Mouse (Mus musculus) lung, postnatal 4 days (tissue): ENCODE results near the gene Ifnar2.

Experiments
- DNase-seq, 2 experiments: peaks; one replicate each; pipeline ENCODE4 v3.0.0; 2021

Gene Ifnar2

DNA sequence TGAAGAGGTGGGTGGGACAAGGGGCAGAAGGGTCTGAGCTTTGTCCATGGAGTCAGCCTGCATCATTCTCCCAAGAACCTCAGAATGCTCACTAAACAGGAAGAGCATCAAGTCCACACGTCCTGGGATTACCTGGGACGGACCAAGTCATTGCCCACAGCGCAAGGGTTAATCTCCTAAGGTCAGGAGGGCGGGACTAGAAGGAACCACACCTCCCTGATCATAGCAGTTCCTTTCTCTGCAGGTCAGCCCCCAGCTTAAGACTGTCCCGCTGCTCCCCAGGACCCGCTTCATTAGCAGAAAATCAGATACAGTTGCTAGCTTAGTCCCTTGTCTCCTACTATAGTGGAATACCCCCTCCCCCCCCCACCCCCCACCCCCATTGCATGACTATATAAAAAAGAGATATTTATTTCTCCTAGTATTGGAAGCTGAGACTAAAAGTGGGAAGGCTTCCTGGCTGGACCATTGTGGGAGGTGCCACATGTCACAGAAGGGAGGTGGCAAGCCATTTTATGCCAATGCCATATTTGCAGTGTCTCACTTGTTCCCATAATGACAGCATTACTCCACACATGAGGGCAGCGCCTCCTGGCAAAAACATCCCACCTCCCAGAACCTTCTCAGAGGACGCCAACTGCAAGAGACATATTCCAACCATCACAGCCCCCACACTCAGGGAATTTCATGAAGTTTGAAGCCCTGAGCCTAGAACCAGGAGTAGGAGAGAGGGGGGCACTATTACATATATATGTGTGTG, 23.2 kb downstream of the Ifnar2 start:
- no peak for DNase-seq

GRCm38 (mm10) chr16:91396844-91397537, 24.4 kb downstream of the Ifnar2 start:
- no peak for DNase-seq

- no peak for DNase-seq
Measured at GRCm38 (mm10) chr16:91398030-91398429, 25.4 kb downstream of the Ifnar2 start.

GRCm38 (mm10) chr16:91398944-91399343, 26.4 kb downstream of the Ifnar2 start:
- DNase-seq = no peak

DNA sequence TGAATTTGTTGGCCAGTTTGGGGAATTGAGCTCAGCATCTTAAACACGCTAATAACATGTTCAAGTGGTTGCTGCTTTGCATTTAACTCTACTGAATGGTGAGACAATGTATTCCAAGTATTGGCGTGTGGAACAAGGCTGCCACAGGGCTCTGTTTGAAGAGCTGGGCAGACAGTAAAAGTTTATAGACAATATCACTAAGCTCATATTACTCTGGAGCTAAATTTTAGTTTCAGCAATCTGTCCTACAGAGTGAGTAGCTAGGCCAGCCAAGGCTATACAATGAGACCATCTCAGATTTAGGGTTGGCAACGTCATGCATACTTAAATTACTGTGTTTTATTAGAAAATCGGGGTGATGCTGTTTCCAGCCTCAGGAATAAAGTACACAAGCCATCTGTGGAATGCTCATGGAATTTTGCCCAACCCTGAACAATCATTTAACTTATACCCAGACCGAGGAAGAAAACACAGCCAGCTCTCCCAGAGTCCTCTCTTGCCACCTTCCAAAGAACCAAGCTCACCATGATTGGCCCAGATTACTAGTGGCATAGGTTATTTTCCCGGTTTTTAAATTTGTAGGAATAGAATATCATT, 29.1 kb downstream of the Ifnar2 start:
- no peak for DNase-seq

DNA sequence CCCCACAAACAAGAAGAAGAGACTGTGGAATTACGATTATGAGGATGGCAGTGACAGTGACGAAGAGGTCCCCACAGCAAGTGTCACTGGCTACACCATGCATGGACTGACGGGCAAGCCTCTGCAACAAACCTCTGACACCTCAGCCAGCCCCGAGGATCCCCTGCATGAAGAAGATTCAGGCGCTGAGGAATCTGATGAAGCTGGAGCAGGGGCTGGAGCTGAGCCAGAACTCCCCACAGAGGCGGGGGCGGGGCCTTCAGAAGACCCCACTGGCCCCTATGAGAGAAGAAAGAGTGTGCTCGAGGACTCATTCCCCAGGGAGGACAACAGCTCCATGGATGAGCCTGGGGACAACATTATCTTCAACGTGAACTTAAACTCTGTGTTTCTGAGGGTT, 31.2 kb downstream of the Ifnar2 start:
- DNase-seq = no peak

DNA sequence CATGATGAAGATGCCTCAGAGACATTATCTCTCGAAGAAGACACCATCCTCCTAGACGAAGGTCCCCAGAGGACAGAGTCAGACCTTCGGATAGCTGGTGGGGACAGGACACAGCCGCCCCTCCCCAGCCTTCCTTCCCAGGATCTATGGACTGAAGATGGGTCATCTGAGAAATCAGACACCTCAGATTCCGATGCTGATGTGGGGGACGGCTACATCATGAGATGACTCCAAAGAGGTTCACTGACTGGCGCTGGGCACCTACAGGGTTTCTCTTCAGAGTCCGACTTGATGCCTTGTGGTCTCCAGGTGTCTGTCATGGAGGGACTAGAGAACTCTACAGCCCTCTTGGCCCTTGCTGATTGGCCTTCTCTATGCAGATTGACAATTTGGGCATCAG, 31.6 kb downstream of the Ifnar2 start:
- DNase-seq = no peak

DNA sequence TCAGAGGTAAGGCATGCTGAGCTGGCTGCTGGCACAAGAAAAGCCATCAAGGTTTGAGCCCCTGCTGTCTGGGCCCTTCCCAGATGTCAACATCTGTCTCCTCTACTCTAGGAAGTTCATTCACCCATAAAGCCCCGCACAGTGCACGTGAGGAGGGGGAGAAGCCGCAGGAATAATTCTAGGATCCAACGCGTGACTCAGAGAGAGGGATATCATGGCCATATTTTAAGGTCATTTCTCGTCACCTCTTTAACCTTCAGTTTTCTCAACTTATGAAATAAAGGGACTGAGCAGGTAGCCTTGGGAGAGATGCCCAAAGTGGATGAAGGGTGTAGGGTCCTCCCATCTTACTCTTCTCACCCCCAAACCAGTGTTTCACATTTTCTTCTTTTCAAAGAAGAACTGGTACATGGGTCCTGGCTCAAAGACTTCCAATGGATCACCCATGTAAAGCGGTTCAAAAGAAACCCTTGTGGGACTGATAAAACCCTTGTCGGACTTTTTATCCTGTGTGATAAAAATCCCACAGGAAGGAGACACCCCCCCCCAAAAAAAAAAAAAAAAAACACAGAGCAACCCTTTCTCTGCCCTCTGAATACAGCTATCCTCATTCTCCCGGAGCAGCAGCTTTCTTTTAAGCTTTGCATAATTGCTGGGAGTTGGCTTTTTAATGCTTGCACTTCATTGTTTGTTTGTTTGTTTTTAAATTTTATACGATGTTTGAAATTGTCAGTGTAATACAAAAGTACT, 32.4 kb downstream of the Ifnar2 start:
- DNase-seq = no peak

GRCm38 (mm10) chr16:91405640-91406584, 33.3 kb downstream of the Ifnar2 start, which contains the start of gene Il10rb:
Gene Il10rb, plus strand, starts transcription at chr16:91406164.
- peak; percentile 87 to 92 for DNase-seq

- DNase-seq = peak; percentile 51 to 56
Measured at GRCm38 (mm10) chr16:91406585-91407220, 34.1 kb downstream of the Ifnar2 start.

GRCm38 (mm10) chr16:91413102-91413844, 40.7 kb downstream of the Ifnar2 start:
- no peak for DNase-seq

DNA sequence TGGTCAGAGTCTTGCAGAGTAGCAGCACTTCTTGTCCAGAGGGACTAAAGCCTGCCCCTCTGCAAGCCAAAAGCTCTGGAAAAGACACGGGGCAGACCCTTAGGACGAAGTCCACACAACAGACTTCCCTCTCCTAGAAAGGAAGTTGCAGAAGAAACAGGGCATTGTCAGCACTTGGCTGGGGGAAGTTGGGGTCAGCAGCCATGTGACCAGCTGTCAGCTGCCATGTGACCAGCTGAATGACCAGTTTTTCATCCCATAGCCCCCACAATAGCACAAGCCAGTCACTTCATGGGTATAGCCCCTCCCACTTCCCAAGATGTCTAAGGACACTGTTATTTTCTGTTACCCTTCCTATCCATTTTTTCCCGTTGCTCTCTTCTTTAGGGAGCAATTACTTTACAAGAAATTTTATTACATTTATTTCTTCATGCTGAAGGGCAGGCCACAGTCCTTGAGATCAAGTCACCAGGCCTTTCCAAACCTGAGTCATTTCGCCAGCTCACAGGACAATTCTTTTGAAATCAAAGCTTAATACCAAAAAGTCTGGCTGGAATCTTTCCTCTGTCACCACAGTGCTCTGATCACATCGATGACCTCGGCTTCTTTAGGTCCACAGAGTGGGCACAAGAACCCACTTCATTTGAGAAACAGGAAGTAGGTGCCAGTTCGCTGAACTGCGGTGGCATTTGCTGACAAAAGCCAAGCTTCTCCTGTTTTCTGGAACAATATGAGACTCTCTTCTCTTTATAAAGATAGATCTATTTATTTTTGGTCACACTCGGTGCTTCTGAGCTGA, 43.0 kb downstream of the Ifnar2 start:
- no peak for DNase-seq

DNA sequence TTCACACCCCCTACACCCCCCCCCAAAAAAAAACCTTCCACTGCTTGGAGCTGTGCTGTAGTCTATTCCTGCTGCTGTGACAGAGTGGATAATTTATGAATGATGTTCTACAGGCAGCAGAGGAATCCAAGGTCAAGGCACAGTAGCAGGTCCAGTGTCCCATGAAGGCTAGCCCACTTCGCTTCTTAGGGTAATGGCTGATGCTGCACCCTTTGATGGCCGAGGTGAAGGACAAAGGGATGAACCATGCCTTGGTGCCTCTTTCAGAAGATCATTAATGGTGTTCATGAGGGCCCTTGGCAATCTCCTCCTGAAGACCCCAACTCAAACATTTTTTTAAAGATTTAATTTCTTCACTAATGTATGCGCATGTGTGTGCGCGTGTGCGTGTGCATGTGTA, 43.8 kb downstream of the Ifnar2 start:
- no peak for DNase-seq

DNA sequence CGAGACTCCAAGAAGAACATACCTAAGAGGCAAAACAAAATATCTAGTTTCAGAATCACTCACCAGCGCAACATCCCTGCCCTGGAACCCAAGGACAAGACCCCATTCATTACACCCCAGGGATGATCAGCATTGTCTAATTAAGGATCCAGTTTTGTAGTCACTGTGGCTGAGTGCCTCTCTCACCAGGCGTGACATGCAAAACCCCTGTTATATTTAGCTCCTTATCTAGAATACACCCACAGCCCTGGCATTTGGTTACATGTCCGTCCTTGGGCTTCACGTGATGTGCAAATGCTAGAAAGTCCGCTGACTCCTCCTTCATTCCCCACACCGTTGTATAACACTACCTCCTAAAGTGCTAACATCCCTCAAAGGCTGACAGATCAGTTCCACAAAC, 44.4 kb downstream of the Ifnar2 start:
- no peak for DNase-seq

DNA sequence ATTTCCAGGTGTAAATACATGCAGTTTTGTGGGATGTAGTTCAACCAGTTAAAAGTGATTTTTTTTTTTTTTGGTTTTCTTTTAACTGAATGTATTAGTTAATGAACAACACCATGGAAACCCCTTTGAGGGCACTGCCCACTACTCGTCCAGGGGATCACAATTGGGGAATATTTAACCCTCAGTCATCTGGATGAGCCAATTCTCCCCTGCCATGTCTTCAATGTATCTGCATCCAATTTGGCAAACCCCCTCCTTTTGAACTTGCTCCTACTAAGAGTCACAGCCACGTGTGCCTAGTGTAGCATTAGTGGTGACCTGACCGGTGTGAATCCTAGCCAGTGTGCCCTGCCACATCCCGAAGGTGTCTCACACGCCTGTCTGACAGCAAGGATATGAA, 45.9 kb downstream of the Ifnar2 start:
- no peak for DNase-seq

GRCm38 (mm10) chr16:91425816-91426215, 53.2 kb downstream of the Ifnar2 start:
- DNase-seq = no peak

DNA sequence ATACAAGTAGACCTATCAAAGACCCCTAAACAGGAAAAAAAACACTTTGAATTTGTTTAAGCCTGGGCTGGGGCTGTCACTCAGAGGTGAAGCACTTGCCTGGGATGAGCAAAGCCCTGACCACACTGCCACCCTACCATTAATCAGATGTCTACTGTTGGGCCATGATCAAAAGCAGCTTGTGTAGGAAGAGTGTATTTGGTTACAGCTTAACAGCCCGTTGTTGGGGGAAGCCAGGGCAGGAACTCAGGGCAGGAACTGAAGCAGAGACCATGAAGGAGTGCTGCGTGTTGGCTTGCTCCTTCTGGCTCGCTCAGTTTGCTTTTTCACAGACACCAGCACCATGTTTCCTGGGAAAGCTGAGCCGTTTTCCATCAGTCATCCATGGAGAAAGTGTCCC, 54.0 kb downstream of the Ifnar2 start:
- DNase-seq = no peak

DNA sequence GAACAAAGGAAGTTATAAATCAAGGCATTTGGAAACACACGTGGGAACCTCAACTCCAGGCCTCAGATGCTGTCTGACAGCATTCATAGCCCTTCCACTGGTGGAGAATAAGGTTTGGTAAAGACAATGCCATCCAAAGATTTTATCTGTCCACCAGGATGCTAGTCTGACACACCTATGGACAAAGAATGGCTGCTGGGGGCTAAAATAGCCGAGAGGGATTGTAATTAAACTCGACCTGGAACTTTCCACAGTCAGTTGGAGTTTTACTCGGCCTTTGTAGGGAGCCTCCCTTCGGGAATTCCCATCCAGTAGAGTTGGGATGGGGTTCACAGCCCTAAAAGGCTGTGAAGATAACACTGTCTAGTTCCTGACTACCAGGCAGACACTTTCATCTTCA, 54.9 kb downstream of the Ifnar2 start:
- no peak for DNase-seq

DNA sequence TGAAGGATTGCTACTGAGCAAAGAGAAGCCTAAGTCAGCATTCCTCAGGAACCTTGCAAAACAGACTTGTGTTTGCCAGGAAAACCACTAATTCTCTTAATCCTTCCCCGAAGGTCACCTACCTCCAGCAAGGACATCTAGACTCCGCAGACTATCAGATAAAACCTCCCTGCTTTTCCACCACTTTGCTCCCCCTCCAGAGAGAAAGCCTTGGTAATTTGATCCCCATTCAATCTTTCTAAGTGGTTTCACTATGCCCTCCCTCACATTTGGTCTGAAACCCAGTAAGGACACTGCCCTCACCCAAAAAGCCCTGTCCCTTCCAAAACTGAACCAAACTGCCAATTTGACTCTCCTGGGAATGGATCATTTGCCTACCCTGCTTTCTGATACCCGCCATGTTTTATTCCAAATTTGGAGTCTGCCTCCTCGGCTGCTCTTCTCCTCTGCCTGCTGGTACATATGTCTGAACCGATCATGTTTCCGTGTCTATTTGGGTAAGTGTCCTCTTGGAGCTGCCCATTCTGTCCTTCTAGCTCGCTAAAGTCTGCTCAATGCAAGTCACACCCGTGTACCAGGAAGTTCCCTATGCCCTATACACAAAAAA, 55.8 kb downstream of the Ifnar2 start:
- DNase-seq = no peak
